Mouse (Mus musculus): ENCODE data around the gene Arl8a.

Arl8a gene

DNA sequence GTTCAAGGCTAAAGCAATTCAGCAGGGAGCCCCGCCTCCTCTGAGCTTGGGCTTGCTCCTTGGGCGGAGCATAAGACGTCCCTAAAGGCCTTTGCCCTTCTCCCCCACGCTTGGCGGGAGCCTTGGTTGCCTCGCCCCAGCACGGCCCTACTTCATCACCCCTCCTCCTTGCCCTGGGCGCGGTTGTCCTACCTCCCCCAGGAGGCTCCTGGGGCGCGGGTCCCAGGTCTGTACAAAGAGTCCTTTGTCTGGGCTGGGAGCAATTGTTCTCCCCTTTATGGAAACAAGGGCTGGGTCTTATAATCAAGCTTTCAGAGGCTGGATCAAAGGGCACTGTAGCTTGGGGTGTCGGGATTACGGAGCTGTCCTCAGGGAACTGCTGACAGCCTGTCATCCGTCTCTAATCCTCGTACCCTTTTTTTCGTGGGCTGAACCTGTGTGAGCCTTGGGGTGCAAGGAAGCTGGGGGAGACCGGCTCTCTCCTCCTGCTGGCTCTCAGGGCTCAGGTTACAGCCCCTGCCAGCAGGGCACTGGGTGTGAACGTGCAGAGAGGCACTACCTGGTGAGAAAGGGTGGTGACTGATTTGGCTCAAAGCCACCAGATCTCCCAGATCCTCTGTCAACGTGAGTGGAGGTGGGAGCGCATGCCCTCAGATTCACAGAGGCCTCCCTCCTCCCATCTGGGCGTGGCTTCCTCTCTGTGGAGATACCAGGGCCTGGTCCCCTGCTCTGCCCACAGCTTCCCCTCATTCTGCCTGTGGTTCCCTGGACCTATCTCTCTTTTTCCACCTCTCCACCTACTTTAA, 52.6 kb downstream of the Arl8a start:
- DNase-seq (ENCODE audit: low spot score in 2 of 2): peak in 1 of 2 experiments; percentile 35

- no peak for DNase-seq (ENCODE audit: low spot score in 2 of 2)
Measured at GRCm38 (mm10) chr1:135200400-135200799, 53.8 kb downstream of the Arl8a start.

- peak; percentile 36 to 63 for DNase-seq (ENCODE audit: low spot score in 2 of 2)
Measured at GRCm38 (mm10) chr1:135204196-135205126, 57.8 kb downstream of the Arl8a start.

GRCm38 (mm10) chr1:135205257-135205656, 58.6 kb downstream of the Arl8a start:
- no peak for DNase-seq (ENCODE audit: low spot score in 2 of 2)
